Mouse (Mus musculus) liver, adult 2 months (tissue): ENCODE results near the gene Adamts20.

Experiments
- CTCF ChIP-seq: fragments of 200-500 bp; IDR thresholded peaks from 2 replicates; pipeline ENCODE4 v1.5.1; 2011; ENCODE audit warnings: low read depth, low read length, control low read depth
- POLR2A ChIP-seq: fragments of 200-500 bp; IDR thresholded peaks from 2 replicates; pipeline ENCODE4 v1.6.1; 2011; ENCODE audit warnings: low read length, control low read depth; ENCODE audit not compliant: insufficient read depth; ENCODE audit errors: extremely low read depth

DNA sequence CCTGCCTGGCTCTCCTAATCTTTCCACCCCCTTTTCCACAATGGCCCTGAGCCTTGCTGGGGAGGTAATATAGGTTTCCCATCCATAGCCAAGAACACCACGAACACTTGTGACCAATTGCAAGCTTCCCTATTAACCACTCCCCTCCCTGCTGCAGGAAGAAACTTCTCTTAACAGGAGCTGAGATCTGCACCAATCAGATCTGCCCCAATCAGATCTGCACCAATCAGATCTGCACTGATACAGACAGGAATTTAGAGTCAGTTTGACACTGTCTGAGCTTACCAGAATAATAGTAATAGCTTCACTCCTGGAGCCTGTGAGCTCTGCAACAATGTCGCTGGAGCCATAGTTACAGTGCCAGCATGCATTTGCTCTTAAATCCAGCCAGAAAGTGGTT is 58.9 kb downstream of the Adamts20 start:
- TF ChIP-seq CTCF (no peak), POLR2A (no peak)
